Mouse (Mus musculus) hindbrain, postnatal 0 days (tissue): ENCODE measurements around the gene Psmg4. TPM values are rescaled to one million over a fixed set of nuclear protein-coding genes. Genes with fewer than 3 reads are reported as not detected.

Experiments
- ATAC-seq: fragments of 200-750 bp; cut with Nextera tagmentation; 2 replicates; pipeline ENCODE4 v1.8.0; 2017; ENCODE audit warnings: mild to moderate bottlenecking, moderate TSS enrichment, moderate library complexity
- DNase-seq: peaks from one replicate; pipeline ENCODE4 v3.0.0-alpha.2; 2015; ENCODE audit warnings: low spot score
- H3K27ac ChIP-seq: fragments of 300-500 bp; sonication (generic); 2 replicates; pipeline ENCODE4 v1.5.1; 2014; ENCODE audit warnings: mild to moderate bottlenecking
- H3K27me3 ChIP-seq: fragments of 300-500 bp; sonication (generic); 2 replicates; pipeline ENCODE4 v1.6.1; 2014; ENCODE audit warnings: low read length, mixed read lengths; ENCODE audit not compliant: insufficient read depth
- H3K36me3 ChIP-seq: fragments of 300-500 bp; sonication (generic); 2 replicates; pipeline ENCODE4 v1.6.1; 2014; ENCODE audit warnings: low read length, mixed read lengths; ENCODE audit not compliant: insufficient read depth
- H3K4me1 ChIP-seq: fragments of 300-500 bp; sonication (generic); 2 replicates; pipeline ENCODE4 v1.6.1; 2014; ENCODE audit warnings: antibody characterized with exemption, low read length, mixed read lengths; ENCODE audit not compliant: insufficient read depth
- H3K4me2 ChIP-seq: fragments of 300-500 bp; sonication (generic); 2 replicates; pipeline ENCODE4 v1.6.1; 2014; ENCODE audit warnings: low read depth, mild to moderate bottlenecking, low read length, moderate library complexity, mixed read lengths
- H3K4me3 ChIP-seq: fragments of 300-500 bp; sonication (generic); 2 replicates; pipeline ENCODE4 v1.5.1; 2014; ENCODE audit warnings: low read length
- H3K9ac ChIP-seq: fragments of 300-500 bp; sonication (generic); replicated peaks from 2 replicates; pipeline ENCODE4 v1.6.1; 2014; ENCODE audit warnings: mild to moderate bottlenecking, low read length, moderate library complexity, mixed read lengths
- H3K9me3 ChIP-seq: fragments of 300-500 bp; sonication (generic); 2 replicates; pipeline ENCODE4 v1.6.1; 2016; ENCODE audit warnings: low read length, mixed read lengths
- CTCF ChIP-seq: IDR thresholded peaks from 2 replicates; pipeline ENCODE4 v1.5.1; 2016; ENCODE audit warnings: antibody characterized with exemption, control low read depth, low read depth
- WGBS: fragments of 180-500 bp; shearing (Covaris S2); extraction: QIAGEN DNeasy Blood & Tissue Kit; methylation state at CpG from one replicate; pipeline ENCODE4 v1.1.7; 2014; 5-methylcytosine and 5-hydroxymethylcytosine counted together
- polyA plus RNA-seq: library from polyadenylated mRNA; unstranded; fragments of >200 nt; fragmentation: Nextera tagmentation; extraction: Ambion mirVana; gene quantifications from 2 replicates; pipeline ENCODE4 v1.2.1, GENCODE M21; 2015
- total RNA-seq: library from RNA; depleted of rRNA; stranded (reverse); fragments of >200 nt; gene quantifications from 2 replicates; pipeline ENCODE4 v1.2.3, GENCODE M21; 2014; rRNA removed

Psmg4 gene
- total and polyA plus RNA-seq, 2 experiments from 2014 or later, result 75.9 to 88.5 TPM

GRCm38 (mm10) chr13:34212735-34213212 is 50.0 kb downstream of the Psmg4 start:
- Histone ChIP-seq H3K9me3 (no peaks in the 10 kb centered on the region), H3K4me3 (no peak overlapping the region), H3K27ac (no peak overlapping the region), H3K9ac (no peak overlapping the region), H3K27me3 (no peaks in the 10 kb centered on the region), H3K4me1 (no peaks in the 10 kb centered on the region), H3K36me3 (no peaks in the 10 kb centered on the region), H3K4me2 (no peak overlapping the region)
- no peak for DNase-seq
- no peak for ATAC-seq
- TF ChIP-seq CTCF, result no peak
- WGBS, result 81% methylated on average over 10 of the region's 10 CpGs

GRCm38 (mm10) chr13:34214855-34215254 is 52.1 kb downstream of the Psmg4 start:
- no peak overlapping the region for H3K27ac ChIP-seq
- no peaks in the 10 kb centered on the region for H3K4me1 ChIP-seq
- TF ChIP-seq CTCF, result no peak
- H3K27me3 ChIP-seq, result no peaks in the 10 kb centered on the region
- WGBS, result 88% methylated on average over 3 of the region's 3 CpGs
- no peaks in the 10 kb centered on the region for H3K36me3 ChIP-seq
- no peak overlapping the region for H3K4me2 ChIP-seq
- DNase-seq (no peak), ATAC-seq (no peak)
- no peak overlapping the region for H3K4me3 ChIP-seq
- H3K9me3 ChIP-seq, result no peaks in the 10 kb centered on the region
- H3K9ac ChIP-seq, result no peak overlapping the region

- no peak overlapping the region for H3K9ac ChIP-seq
- TF ChIP-seq CTCF, result no peak
- no peak overlapping the region for H3K4me3 ChIP-seq
- no peaks in the 10 kb centered on the region for H3K27me3 ChIP-seq
- WGBS, result 56% methylated on average over 3 of the region's 3 CpGs
- no peaks in the 10 kb centered on the region for H3K36me3 ChIP-seq
- H3K9me3 ChIP-seq, result no peaks in the 10 kb centered on the region
- no peak for DNase-seq
- ATAC-seq, result no peak
- 0 out of 2 replicates have a peak, but pooled peaks cover 5% of the 10 kb centered on the region for H3K4me1 ChIP-seq
- no peak overlapping the region for H3K4me2 ChIP-seq
- H3K27ac ChIP-seq, result no peak overlapping the region
These were observed 56.0 kb downstream of the Psmg4 start for GRCm38 (mm10) chr13:34218776-34219175.

GRCm38 (mm10) chr13:34219728-34220127 is 57.0 kb downstream of the Psmg4 start:
- Histone ChIP-seq H3K27ac (no peak overlapping the region), H3K9ac (no peak overlapping the region), H3K4me2 (no peak overlapping the region), H3K36me3 (no peaks in the 10 kb centered on the region), H3K27me3 (no peaks in the 10 kb centered on the region), H3K4me3 (no peak overlapping the region), H3K4me1 (0 out of 2 replicates have a peak, but pooled peaks cover 5% of the 10 kb centered on the region), H3K9me3 (no peaks in the 10 kb centered on the region)
- DNase-seq (no peak), ATAC-seq (no peak)
- WGBS, result 80% methylated on average over 3 of the region's 3 CpGs
- TF ChIP-seq CTCF, result no peak

GRCm38 (mm10) chr13:34222985-34223384 is 60.2 kb downstream of the Psmg4 start:
- Histone ChIP-seq H3K36me3 (no peaks in the 10 kb centered on the region), H3K4me1 (0 out of 2 replicates have a peak, but pooled peaks cover 5% of the 10 kb centered on the region), H3K9ac (no peak overlapping the region), H3K27ac (peak overlapping the region; percentile 23; the same call in 1 of the 2 replicates), H3K27me3 (no peaks in the 10 kb centered on the region), H3K4me2 (no peak overlapping the region), H3K4me3 (no peak overlapping the region), H3K9me3 (no peaks in the 10 kb centered on the region)
- peak; percentile 53 for DNase-seq
- no peak for TF ChIP-seq CTCF
- 28% methylated on average over 7 of the region's 7 CpGs for WGBS
- ATAC-seq, result no peak; the same call in 1 of the 2 replicates

- no peak overlapping the region for H3K4me3 ChIP-seq
- H3K4me1 ChIP-seq, result peaks cover 5% of the 10 kb centered on the region
- no peak overlapping the region for H3K27ac ChIP-seq
- TF ChIP-seq CTCF, result no peak
- H3K4me2 ChIP-seq, result no peak overlapping the region
- no peak for ATAC-seq
- DNase-seq, result no peak
- WGBS, result 0% methylated on average over 1 of the region's 1 CpGs
- H3K36me3 ChIP-seq, result no peaks in the 10 kb centered on the region
- H3K27me3 ChIP-seq, result no peaks in the 10 kb centered on the region
- no peaks in the 10 kb centered on the region for H3K9me3 ChIP-seq
- no peak overlapping the region for H3K9ac ChIP-seq
These were observed 64.2 kb downstream of the Psmg4 start for GRCm38 (mm10) chr13:34226940-34227339.

Other genes with a start within 250 kb of the Psmg4 start
- gene Nqo2, start 198.3 kb upstream of the Psmg4 start, total RNA-seq, result 3.5 and 4.0 TPM in 2 replicates
- 9.5 and 10.0 TPM in 2 replicates for gene Nqo2, start 198.3 kb upstream of the Psmg4 start, polyA plus RNA-seq
- 6.4 and 7.8 TPM in 2 replicates for gene Ripk1, start 160.6 kb upstream of the Psmg4 start, total RNA-seq
- gene Ripk1, start 160.6 kb upstream of the Psmg4 start, polyA plus RNA-seq, result 4.5 and 4.8 TPM in 2 replicates
- gene Serpinb6a, start 160.2 kb upstream of the Psmg4 start, total RNA-seq, result 45.1 and 60.8 TPM in 2 replicates
- gene Serpinb6a, start 160.2 kb upstream of the Psmg4 start, polyA plus RNA-seq, result 50.7 and 52.1 TPM in 2 replicates
- 42.0 and 60.7 TPM in 2 replicates for gene Bphl, start 125.4 kb upstream of the Psmg4 start, total RNA-seq
- 50.4 and 57.3 TPM in 2 replicates for gene Bphl, start 125.4 kb upstream of the Psmg4 start, polyA plus RNA-seq
- gene Tubb2a, start 85.0 kb upstream of the Psmg4 start, total RNA-seq, result 6,578 and 6,630 TPM in 2 replicates
- 3,263 and 3,562 TPM in 2 replicates for gene Tubb2a, start 85.0 kb upstream of the Psmg4 start, polyA plus RNA-seq
- gene Tubb2b, start 32.5 kb upstream of the Psmg4 start, total RNA-seq, result 4,422 and 4,857 TPM in 2 replicates
- 709 and 787 TPM in 2 replicates for gene Tubb2b, start 32.5 kb upstream of the Psmg4 start, polyA plus RNA-seq
- 118 and 136 TPM in 2 replicates for gene Slc22a23, start 182.2 kb downstream of the Psmg4 start, total RNA-seq
- gene Slc22a23, start 182.2 kb downstream of the Psmg4 start, polyA plus RNA-seq, result 12.4 and 12.9 TPM in 2 replicates